Mouse (Mus musculus) hindbrain, embryonic 12.5 days (tissue): ENCODE data around the gene Sec14l3. TPM values are rescaled to one million over a fixed set of nuclear protein-coding genes. Genes with fewer than 3 reads are reported as not detected.

Source experiments
- ATAC-seq: fragments of 200-750 bp; cut with Nextera tagmentation; 2 replicates; pipeline ENCODE4 v1.8.0; 2017; ENCODE audit warnings: moderate TSS enrichment; ENCODE audit not compliant: low FRiP score
- H3K27ac ChIP-seq: fragments of 300-500 bp; sonication (generic); 2 replicates; pipeline ENCODE4 v1.5.1; 2016; ENCODE audit warnings: mild to moderate bottlenecking
- H3K27me3 ChIP-seq: fragments of 300-500 bp; sonication (generic); 2 replicates; pipeline ENCODE4 v1.6.1; 2016; ENCODE audit warnings: mild to moderate bottlenecking
- H3K36me3 ChIP-seq: fragments of 300-500 bp; sonication (generic); 2 replicates; pipeline ENCODE4 v1.6.1; 2016; ENCODE audit warnings: mild to moderate bottlenecking
- H3K4me1 ChIP-seq: fragments of 300-500 bp; sonication (generic); 2 replicates; pipeline ENCODE4 v1.6.1; 2016
- H3K4me2 ChIP-seq: fragments of 300-500 bp; sonication (generic); replicated peaks from 2 replicates; pipeline ENCODE4 v1.6.1; 2016; ENCODE audit warnings: mild to moderate bottlenecking
- H3K4me3 ChIP-seq: fragments of 300-500 bp; sonication (generic); 2 replicates; pipeline ENCODE4 v1.5.1; 2016; ENCODE audit warnings: mild to moderate bottlenecking
- H3K9ac ChIP-seq: fragments of 300-500 bp; sonication (generic); 2 replicates; pipeline ENCODE4 v1.6.1; 2016; ENCODE audit warnings: mild to moderate bottlenecking, moderate library complexity
- H3K9me3 ChIP-seq: fragments of 300-500 bp; sonication (generic); replicated peaks from 2 replicates; pipeline ENCODE4 v1.6.1; 2016; ENCODE audit warnings: mild to moderate bottlenecking
- WGBS: fragments of 180-500 bp; shearing (Covaris S2); methylation state at CpG from one replicate; pipeline ENCODE4 v1.1.7; 2016; 5-methylcytosine and 5-hydroxymethylcytosine counted together
- polyA plus RNA-seq: library from polyadenylated mRNA; unstranded; fragments of >200 nt; fragmentation: Nextera tagmentation; extraction: Ambion mirVana; gene quantifications from 2 replicates; pipeline ENCODE4 v1.2.1, GENCODE M21; 2016

Gene Sec14l3
- polyA plus RNA-seq, 1 experiment from 2014 or later: not detected

DNA sequence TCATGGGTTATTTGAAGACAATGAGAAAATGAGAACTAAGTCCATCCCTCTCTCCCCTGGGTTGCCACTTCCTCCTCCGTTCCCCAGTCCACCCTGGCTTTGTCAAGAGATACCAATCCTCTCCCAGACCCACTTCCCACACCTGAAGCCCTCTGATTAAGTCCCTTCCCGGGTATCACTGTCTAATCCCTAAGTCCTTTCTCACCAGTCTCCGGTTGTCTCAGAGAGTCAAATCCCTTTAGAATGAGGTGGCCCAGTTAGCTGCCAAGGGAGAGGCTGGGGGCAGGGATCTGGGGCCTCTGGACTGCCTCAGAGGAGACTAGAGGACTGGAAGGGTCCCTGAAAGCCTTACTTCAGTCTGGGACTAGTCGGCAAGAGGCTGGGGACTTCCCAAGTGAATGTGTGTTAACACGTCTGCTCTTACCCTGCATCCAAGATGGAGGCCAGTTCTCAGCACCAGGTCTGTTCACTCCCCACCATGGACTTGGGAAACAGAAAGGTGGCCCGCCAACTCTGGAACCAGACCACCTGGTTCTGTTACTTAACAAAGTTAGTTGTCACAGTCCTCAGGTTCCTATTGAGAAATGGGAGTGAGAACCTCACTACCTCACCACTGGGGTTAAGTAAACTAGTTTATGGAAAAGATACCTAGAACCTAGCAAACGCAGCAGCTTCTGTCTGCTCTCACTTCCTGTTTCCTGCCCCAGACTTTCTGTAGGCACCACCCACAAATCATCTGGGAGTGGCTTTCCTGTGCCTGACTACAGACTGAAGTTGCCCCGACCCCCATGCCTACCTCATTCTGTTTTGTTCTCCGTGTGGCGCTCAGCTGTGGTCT is 58.3 kb downstream of the Sec14l3 start, which contains the start of gene Sec14l2:
Sec14l2 (minus strand) TSS at position 674 of the 838 bp plus-strand sequence.
- WGBS: 73% methylated on average over 10 of the region's 10 CpGs
- Histone ChIP-seq H3K4me1 (peaks cover 7% of the 10 kb centered on the region; the same call in 1 of the 2 replicates), H3K27ac (no peak within 1 kb of the TSS), H3K9ac (no peak within 1 kb of the TSS; the same call in 1 of the 2 replicates), H3K4me2 (no peak within 1 kb of the TSS), H3K4me3 (no peak within 1 kb of the TSS), H3K27me3 (peaks cover 18% of the 10 kb centered on the region), H3K9me3 (peaks cover 5% of the 10 kb centered on the region; the same call in 1 of the 2 replicates), H3K36me3 (no peaks in the 10 kb centered on the region)
- no peak for ATAC-seq

DNA sequence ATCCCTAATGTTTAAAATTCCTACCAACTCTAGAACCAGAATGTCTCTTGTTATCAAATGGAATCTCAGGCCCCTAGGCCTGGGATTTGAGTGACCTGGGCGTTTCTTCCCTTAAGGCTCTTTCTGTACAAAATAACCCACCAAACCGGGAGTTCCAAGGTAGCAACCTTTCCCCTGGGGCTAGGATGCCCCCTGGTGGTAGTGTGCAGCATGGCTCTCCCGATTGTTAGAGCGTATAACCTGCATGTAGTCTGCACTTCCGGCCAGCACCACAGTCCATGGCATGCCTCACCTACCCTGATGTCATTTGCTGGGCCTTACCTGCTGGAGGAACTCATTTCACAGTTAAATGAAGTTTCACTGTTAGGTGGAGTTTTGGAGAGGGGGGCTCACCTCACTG is 59.3 kb downstream of the Sec14l3 start:
- no peaks in the 10 kb centered on the region for H3K4me1 ChIP-seq
- H3K9me3 ChIP-seq: peaks cover 5% of the 10 kb centered on the region; the same call in 1 of the 2 replicates
- WGBS: 71% methylated on average over 5 of the region's 5 CpGs
- H3K9ac ChIP-seq: no peak overlapping the region
- H3K27ac ChIP-seq: no peak overlapping the region
- H3K4me3 ChIP-seq: no peak overlapping the region
- no peaks in the 10 kb centered on the region for H3K36me3 ChIP-seq
- peaks cover 14% of the 10 kb centered on the region for H3K27me3 ChIP-seq
- ATAC-seq: no peak
- no peak overlapping the region for H3K4me2 ChIP-seq

DNA sequence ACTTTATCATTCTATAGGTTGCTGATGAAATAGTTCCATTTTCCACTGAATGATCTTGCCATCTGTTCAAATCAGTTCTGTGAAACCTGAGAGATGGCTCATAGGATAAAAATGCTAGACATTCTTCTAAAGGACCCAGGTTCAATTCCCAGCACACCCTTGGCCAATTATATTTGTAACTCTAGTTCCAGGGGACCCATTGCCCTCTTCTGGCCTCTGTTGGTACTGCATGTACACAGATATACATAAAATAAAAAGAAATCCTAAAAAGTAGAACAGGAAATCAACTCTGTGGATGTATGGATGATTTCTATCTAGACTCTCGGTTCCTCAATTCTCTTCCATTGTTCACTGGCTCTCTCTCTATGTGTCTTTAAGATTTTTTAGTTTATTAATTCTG is 62.4 kb downstream of the Sec14l3 start:
- peaks cover 5% of the 10 kb centered on the region; the same call in 1 of the 2 replicates for H3K9me3 ChIP-seq
- H3K4me2 ChIP-seq: no peak overlapping the region
- no peaks in the 10 kb centered on the region for H3K4me1 ChIP-seq
- no peak overlapping the region for H3K9ac ChIP-seq
- H3K27me3 ChIP-seq: no peaks in the 10 kb centered on the region
- WGBS: 78% methylated on average over 1 of the region's 1 CpGs
- H3K4me3 ChIP-seq: no peak overlapping the region
- no peak for ATAC-seq
- no peak overlapping the region for H3K27ac ChIP-seq
- H3K36me3 ChIP-seq: no peaks in the 10 kb centered on the region

Other genes starting within 250 kb of the Sec14l3 start
- 7.0 and 8.8 TPM in 2 replicates for gene Osbp2, start 200.9 kb upstream of the Sec14l3 start, polyA plus RNA-seq
- gene 4921536K21Rik, start 169.7 kb upstream of the Sec14l3 start, polyA plus RNA-seq: 0.72 and 0.82 TPM in 2 replicates
- gene Dusp18, start 169.6 kb upstream of the Sec14l3 start, polyA plus RNA-seq: 27.7 and 29.1 TPM in 2 replicates
- 7.6 and 7.9 TPM in 2 replicates for gene Slc35e4, start 150.2 kb upstream of the Sec14l3 start, polyA plus RNA-seq
- 34.1 and 35.3 TPM in 2 replicates for gene Tcn2, start 132.7 kb upstream of the Sec14l3 start, polyA plus RNA-seq
- 69.7 and 73.4 TPM in 2 replicates for gene Pes1, start 100.9 kb upstream of the Sec14l3 start, polyA plus RNA-seq
- gene 4930556J24Rik, start 88.1 kb upstream of the Sec14l3 start, polyA plus RNA-seq: 0.20 and 0.30 TPM in 2 replicates
- 3.1 and 3.3 TPM in 2 replicates for gene Gal3st1, start 81.2 kb upstream of the Sec14l3 start, polyA plus RNA-seq
- gene Sec14l4, start 33.4 kb upstream of the Sec14l3 start, polyA plus RNA-seq: not detected in 2 replicates
- gene Mtfp1, start 30.6 kb downstream of the Sec14l3 start, polyA plus RNA-seq: 5.4 and 5.6 TPM in 2 replicates
- gene Sec14l2, start 58.6 kb downstream of the Sec14l3 start, polyA plus RNA-seq: 1.8 and 3.1 TPM in 2 replicates
- gene Rnf215, start 70.4 kb downstream of the Sec14l3 start, polyA plus RNA-seq: 42.7 and 44.5 TPM in 2 replicates
- 9.6 and 10.4 TPM in 2 replicates for gene Ccdc157, start 95.5 kb downstream of the Sec14l3 start, polyA plus RNA-seq
- gene Sf3a1, start 95.5 kb downstream of the Sec14l3 start, polyA plus RNA-seq: 72.0 and 77.6 TPM in 2 replicates
- gene Tbc1d10a, start 121.9 kb downstream of the Sec14l3 start, polyA plus RNA-seq: 28.5 and 29.2 TPM in 2 replicates
- 3.1 and 3.6 TPM in 2 replicates for gene Castor1, start 153.4 kb downstream of the Sec14l3 start, polyA plus RNA-seq
- not detected in 2 replicates for gene Osm, start 171.6 kb downstream of the Sec14l3 start, polyA plus RNA-seq
- not detected in 2 replicates for gene Lif, start 192.7 kb downstream of the Sec14l3 start, polyA plus RNA-seq